Mouse (Mus musculus) erythroblast, embryonic 14.5 days (primary cell): ENCODE measurements around the gene Ambp. TPM values are rescaled to one million over a fixed set of nuclear protein-coding genes. Genes with fewer than 3 reads are reported as not detected.

Source experiments
- H3K27me3 ChIP-seq: 2 replicates; pipeline ENCODE4 v1.6.1; 2012; ENCODE audit warnings: inconsistent platforms; ENCODE audit not compliant: control insufficient read depth
- H3K36me3 ChIP-seq: 2 replicates; pipeline ENCODE4 v1.6.1; 2012; ENCODE audit warnings: mild to moderate bottlenecking, inconsistent platforms; ENCODE audit not compliant: control insufficient read depth
- H3K4me1 ChIP-seq: 2 replicates; pipeline ENCODE4 v1.6.1; 2012; ENCODE audit warnings: inconsistent platforms; ENCODE audit not compliant: control insufficient read depth
- H3K4me3 ChIP-seq: replicated peaks from 2 replicates; pipeline ENCODE3; 2012; ENCODE audit warnings: moderate library complexity, mild to moderate bottlenecking, inconsistent platforms
- H3K9me3 ChIP-seq: 2 replicates; pipeline ENCODE4 v1.6.1; 2012; ENCODE audit warnings: low read length, inconsistent platforms, mixed read lengths; ENCODE audit not compliant: control insufficient read depth
- GATA1 ChIP-seq: IDR thresholded peaks from 2 replicates; pipeline ENCODE4 v1.6.1; 2012; ENCODE audit warnings: low read length, inconsistent platforms, mixed read lengths
- TAL1 ChIP-seq: IDR thresholded peaks from 3 replicates; pipeline ENCODE4 v1.6.1; 2012; ENCODE audit warnings: low read length, inconsistent platforms, mixed read lengths
- polyA plus RNA-seq: library from polyadenylated mRNA; stranded (reverse); fragments of >175 nt; gene quantifications from 2 replicates; pipeline ENCODE4 v1.2.3, GENCODE M21; 2012

Ambp gene
- polyA plus RNA-seq, 1 experiment, result 0.71 TPM

DNA sequence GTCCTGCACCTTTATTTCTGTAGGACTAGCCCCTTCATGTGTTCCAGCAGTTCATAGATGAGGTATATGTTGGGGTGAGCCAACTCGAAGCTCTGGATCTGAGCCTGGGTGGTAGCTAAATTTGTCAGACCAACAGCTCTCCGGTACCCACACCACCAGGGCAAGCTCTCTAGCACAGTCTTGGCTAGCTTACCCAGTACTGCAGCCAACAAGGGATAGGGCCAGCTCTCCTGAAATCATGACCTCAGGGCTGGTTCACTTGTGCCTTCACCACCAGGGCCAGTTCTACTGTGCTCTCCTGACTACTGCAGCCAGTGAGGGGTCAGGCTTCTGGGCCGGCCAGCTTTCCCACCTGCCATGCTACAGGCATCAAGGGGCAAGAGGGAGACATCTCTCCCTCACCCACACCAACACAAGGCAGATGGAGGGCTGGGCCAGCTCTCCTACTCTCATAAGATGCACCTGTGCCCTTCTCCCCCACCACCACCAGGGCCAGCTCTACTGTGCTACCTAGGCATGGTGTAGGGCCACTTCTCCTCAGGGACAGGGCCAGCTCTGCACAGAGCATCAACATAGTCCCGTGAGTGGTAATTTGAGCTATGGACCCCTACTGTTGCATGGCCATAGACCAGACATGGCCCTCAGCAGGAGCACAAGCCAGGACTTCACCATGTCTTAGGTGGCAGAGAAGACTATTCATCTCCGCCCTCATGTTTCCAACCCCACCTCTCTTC lies 24.5 kb downstream of the Ambp start:
- Histone ChIP-seq H3K4me3 (no peak overlapping the region), H3K36me3 (peaks cover 7% of the 10 kb centered on the region; the same call in 1 of the 2 replicates), H3K27me3 (no peaks in the 10 kb centered on the region), H3K4me1 (no peaks in the 10 kb centered on the region), H3K9me3 (peaks cover 12% of the 10 kb centered on the region; the same call in 1 of the 2 replicates)
- TF ChIP-seq GATA1 (no peak), TAL1 (no peak)

DNA sequence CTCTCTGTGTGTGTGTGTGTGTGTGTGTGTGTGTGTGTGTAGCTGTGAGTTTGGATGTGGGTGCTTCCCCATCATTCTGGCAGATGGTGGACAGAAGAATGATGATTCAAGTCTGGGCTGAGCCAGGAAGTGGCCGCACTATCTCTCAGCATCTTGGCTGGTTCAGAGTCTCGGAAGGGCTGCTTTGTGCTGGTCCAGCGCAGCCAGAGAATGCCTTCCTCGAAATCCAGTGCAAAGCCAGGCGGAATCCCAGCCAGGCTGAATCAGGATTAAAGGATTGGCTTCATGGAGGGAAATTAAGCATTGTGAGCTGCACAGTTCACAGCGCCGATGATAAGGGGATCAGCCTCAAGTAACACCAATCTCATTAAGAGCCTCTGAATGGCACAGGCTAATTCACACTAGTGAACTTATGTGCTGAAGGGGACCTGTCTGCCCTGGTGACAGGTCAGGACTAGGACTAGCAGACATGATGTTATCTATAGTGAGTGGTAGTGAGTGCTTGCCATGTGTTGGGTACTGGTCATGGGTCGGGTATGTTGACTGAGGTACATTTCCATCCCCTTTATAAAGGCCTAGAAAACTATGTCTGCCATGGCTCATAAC lies 29.6 kb downstream of the Ambp start:
- H3K4me3 ChIP-seq, result no peak overlapping the region
- H3K27me3 ChIP-seq, result no peaks in the 10 kb centered on the region
- peaks cover 3% of the 10 kb centered on the region; the same call in 1 of the 2 replicates for H3K36me3 ChIP-seq
- H3K4me1 ChIP-seq, result no peaks in the 10 kb centered on the region
- H3K9me3 ChIP-seq, result peaks cover 5% of the 10 kb centered on the region
- TF ChIP-seq TAL1 (no peak), GATA1 (no peak)

DNA sequence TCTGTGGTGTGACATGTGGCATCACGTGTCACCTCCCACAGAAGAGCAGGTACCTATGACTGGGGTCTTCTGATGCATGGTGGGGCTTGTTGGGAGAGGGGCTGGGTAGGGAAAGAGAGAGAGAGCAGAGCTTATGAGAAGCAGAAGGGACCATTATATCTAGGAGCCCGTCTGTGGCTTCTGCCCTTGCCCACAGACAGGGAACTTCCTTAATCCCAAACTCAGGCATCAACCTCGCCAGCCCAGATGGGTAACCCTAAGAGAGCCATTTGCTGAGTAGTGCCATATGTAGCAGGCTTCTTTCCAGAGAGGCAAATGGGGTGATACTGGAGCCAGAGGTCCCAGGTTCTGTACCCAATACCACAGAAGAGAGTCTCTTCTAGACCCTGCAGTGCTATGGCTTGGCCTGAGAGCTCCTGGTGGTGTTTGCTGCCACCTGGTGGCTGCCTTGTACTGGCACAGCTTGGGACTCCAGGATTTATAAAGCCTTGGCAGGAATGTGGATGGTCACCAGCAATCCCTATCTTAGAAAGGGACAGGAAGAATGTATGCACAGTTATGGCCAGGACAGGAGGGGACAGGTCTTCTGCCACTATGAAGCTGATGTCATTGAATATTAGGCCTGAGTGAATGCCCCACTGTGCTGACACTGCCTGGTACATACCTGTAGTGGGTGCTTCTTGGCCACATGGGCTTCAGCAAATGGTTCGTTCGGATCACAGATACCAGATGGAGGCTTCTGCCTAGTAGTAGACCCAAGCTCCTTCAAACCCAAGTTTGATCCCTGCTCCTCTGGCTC lies 35.8 kb downstream of the Ambp start:
- H3K9me3 ChIP-seq, result peaks cover 5% of the 10 kb centered on the region

DNA sequence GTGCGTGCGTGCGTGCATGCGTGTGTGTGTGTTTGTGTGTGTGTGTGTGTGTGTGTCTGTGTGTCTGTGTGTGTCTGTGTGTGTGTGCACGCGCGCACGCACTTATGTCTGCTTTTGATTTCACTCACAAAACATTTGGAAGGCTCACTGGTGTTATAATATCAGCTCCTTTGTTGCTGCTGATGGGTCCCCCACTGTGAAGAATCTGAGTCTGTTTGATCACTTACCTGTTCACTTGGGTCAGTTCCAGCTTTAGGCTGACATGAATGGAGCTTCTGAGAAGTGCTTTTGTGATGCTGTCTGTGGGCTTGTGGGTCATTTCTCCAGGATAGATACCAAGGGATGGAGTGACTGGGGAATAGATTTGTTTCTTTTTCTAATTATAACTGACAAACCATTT lies 48.9 kb downstream of the Ambp start:
- H3K9me3 ChIP-seq, result no peaks in the 10 kb centered on the region

More for the DNA sequence above, 35.8 kb downstream of the Ambp start:
- no peak overlapping the region for H3K4me3 ChIP-seq
- TF ChIP-seq TAL1, result no peak
- no peak for TF ChIP-seq GATA1
- no peaks in the 10 kb centered on the region for H3K27me3 ChIP-seq
- no peaks in the 10 kb centered on the region for H3K4me1 ChIP-seq
- peaks cover 6% of the 10 kb centered on the region; the same call in 1 of the 2 replicates for H3K36me3 ChIP-seq

DNA sequence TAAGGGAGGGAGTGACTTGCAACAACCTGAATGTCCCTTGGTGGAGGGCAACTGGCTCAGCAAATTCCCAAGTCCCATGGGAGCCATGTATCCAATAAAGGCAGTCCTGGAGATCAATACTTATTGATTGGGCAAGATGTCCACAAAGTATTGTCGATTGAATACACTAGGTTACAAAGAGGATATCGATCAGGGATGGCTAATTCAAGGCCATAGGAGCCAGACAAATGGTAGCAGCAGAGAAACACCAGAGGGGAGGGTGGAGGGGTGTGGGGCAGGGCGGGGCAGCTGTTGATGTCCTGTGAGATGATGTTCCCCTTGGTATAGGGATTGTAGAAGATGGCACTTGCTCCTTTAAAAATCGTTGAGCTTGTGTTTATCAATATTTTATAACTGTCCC lies 52.6 kb downstream of the Ambp start:
- TF ChIP-seq TAL1, result no peak
- no peak for TF ChIP-seq GATA1
- Histone ChIP-seq H3K4me3 (no peak overlapping the region), H3K27me3 (no peaks in the 10 kb centered on the region), H3K9me3 (no peaks in the 10 kb centered on the region), H3K4me1 (no peaks in the 10 kb centered on the region), H3K36me3 (no peaks in the 10 kb centered on the region; the same call in 1 of the 2 replicates)

More for the DNA sequence above, 48.9 kb downstream of the Ambp start:
- no peaks in the 10 kb centered on the region for H3K4me1 ChIP-seq
- no peaks in the 10 kb centered on the region; the same call in 1 of the 2 replicates for H3K36me3 ChIP-seq
- no peak overlapping the region for H3K4me3 ChIP-seq
- no peaks in the 10 kb centered on the region for H3K27me3 ChIP-seq
- TF ChIP-seq TAL1 (no peak), GATA1 (no peak)

DNA sequence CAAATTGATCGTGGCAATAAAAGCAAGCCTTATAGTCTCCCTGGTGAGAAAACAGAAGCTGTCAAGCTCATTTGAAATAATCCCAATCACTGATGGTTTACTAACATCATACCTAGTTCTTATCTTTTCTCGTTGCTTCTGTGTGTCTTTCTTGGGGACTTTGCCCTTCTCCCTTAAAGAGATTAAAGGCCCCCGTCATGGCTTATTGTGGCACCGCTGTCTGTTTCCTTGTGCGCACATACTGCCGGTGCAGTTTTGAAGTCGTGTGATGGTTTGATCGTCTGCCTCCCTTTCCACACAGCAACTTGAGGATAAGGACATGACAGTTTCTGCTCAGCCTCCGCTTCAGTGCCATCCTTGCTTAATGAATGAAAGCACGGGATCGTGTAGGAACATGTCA lies 54.1 kb downstream of the Ambp start:
- H3K9me3 ChIP-seq, result no peaks in the 10 kb centered on the region
- H3K4me3 ChIP-seq, result no peak overlapping the region
- H3K4me1 ChIP-seq, result no peaks in the 10 kb centered on the region
- TF ChIP-seq TAL1 (no peak), GATA1 (no peak)
- H3K36me3 ChIP-seq, result no peaks in the 10 kb centered on the region; the same call in 1 of the 2 replicates
- no peaks in the 10 kb centered on the region for H3K27me3 ChIP-seq

DNA sequence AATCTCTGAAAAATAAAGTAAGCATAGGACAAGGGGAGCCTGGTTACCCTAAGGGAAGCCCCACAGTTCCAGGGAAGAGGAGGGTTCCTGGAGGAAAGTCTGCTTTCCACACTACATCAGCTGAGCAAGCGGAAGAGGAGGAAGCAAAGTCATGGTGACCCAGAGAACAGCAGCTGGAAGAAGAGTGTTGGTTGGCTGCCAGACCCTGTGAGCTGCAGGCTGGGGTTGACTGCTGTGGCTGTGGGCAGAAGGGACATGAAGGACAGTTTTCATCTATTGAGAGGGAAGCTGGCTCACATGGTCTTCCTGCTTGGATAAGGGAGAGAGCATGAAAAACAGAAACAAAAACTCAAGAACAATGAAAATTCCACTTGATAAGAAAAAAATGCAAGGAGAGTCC lies 57.0 kb downstream of the Ambp start:
- H3K36me3 ChIP-seq, result no peaks in the 10 kb centered on the region; the same call in 1 of the 2 replicates
- H3K9me3 ChIP-seq, result no peaks in the 10 kb centered on the region
- no peaks in the 10 kb centered on the region for H3K4me1 ChIP-seq
- no peak overlapping the region for H3K4me3 ChIP-seq
- TF ChIP-seq GATA1 (no peak), TAL1 (no peak)
- no peaks in the 10 kb centered on the region for H3K27me3 ChIP-seq

Other genes starting within 250 kb of the Ambp start
- gene Zfp618, start 189.2 kb downstream of the Ambp start, polyA plus RNA-seq, result under 0.01 TPM in 1 of 2 replicates, not detected in the other
- gene Kif12, start 17.3 kb upstream of the Ambp start, polyA plus RNA-seq, result 0.03 TPM in 1 of 2 replicates, not detected in the other
- 0.01 TPM in 1 of 2 replicates, not detected in the other for gene Col27a1, start 59.2 kb upstream of the Ambp start, polyA plus RNA-seq
- not detected in 2 replicates for gene Orm1, start 189.8 kb upstream of the Ambp start, polyA plus RNA-seq
- not detected in 2 replicates for gene Orm3, start 201.4 kb upstream of the Ambp start, polyA plus RNA-seq
- gene Orm2, start 207.7 kb upstream of the Ambp start, polyA plus RNA-seq, result not detected in 2 replicates
- 1.3 and 1.6 TPM in 2 replicates for gene Akna, start 248.6 kb upstream of the Ambp start, polyA plus RNA-seq